Mouse (Mus musculus) spleen, adult 2 months (tissue): ENCODE measurements at regions not wholly inside any gene's neighbourhood (a gene's known extent, or its start where the extent isn't known, plus 50 kb on each side); places are given as distances from the start of the nearest gene placed in this dataset.

Source experiments
- DNase-seq, 2 experiments: peaks; one replicate each; pipeline versions ENCODE4 v3.0.0 to v3.0.0-alpha.2; 2012 to 2021; ENCODE audit warnings: low spot score in 2 of 2, low read depth in 1 of 2
- H3K27ac ChIP-seq: fragments of 200-500 bp; 2 replicates; pipeline ENCODE4 v1.5.1; 2012; ENCODE audit warnings: low read length, inconsistent platforms; ENCODE audit not compliant: insufficient read depth
- H3K27me3 ChIP-seq: fragments of 200-500 bp; 2 replicates; pipeline ENCODE4 v1.6.1; 2012; ENCODE audit warnings: mild to moderate bottlenecking, moderate library complexity, low read length, inconsistent platforms; ENCODE audit not compliant: control insufficient read depth, insufficient read depth
- H3K36me3 ChIP-seq: fragments of 200-500 bp; 2 replicates; pipeline ENCODE4 v1.6.1; 2012; ENCODE audit warnings: mild to moderate bottlenecking, low read length, inconsistent platforms; ENCODE audit not compliant: control insufficient read depth, insufficient read depth
- H3K4me1 ChIP-seq: fragments of 200-500 bp; 2 replicates; pipeline ENCODE4 v1.6.1; 2011; ENCODE audit warnings: inconsistent platforms; ENCODE audit not compliant: control insufficient read depth, insufficient read depth, insufficient read length
- H3K4me3 ChIP-seq: fragments of 200-500 bp; 2 replicates; pipeline ENCODE4 v1.5.1; 2011; ENCODE audit warnings: mild to moderate bottlenecking, inconsistent platforms; ENCODE audit not compliant: insufficient read depth, insufficient read length; ENCODE audit errors: extremely low read depth
- CTCF ChIP-seq: fragments of 200-500 bp; IDR thresholded peaks from 2 replicates; pipeline ENCODE4 v1.5.1; 2011; ENCODE audit warnings: mild to moderate bottlenecking, inconsistent platforms; ENCODE audit not compliant: insufficient read depth, insufficient read length, insufficient replicate concordance; ENCODE audit errors: extremely low read depth
- POLR2A ChIP-seq: fragments of 200-500 bp; IDR thresholded peaks from 2 replicates; pipeline ENCODE4 v1.6.1; 2011; ENCODE audit warnings: low read depth, low read length, inconsistent platforms
- WGBS: fragments of 180-500 bp; shearing (Covaris S2); methylation state at CpG from one replicate; pipeline ENCODE4 v1.1.7; 2018; 5-methylcytosine and 5-hydroxymethylcytosine counted together

DNA sequence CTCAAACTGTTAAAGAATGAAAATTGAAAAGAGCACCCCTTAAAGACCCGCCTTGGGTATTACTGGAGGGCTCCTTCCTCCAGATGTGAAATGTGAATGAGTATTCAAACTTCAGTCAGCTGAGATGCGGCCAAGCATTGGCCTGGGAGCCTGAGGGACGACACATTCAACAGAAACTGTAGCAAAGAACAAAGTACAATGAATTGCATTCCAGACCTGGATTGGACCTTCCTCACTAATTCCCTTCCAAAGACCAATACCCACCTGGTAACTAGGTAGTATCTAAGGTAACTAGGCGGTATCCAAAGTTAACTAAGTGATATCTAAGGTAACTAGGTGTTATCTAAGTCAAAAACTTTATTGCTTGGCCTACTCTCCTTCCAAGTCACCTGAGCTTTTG lies 193.7 kb upstream of the Mkln1 start:
- DNase-seq, result no peak
- H3K27me3 ChIP-seq, result no peaks in the 10 kb centered on the region
- TF ChIP-seq POLR2A (no peak), CTCF (no peak)

GRCm38 (mm10) chr6:31206106-31206505 lies 192.4 kb upstream of the Mkln1 start:
- H3K27ac ChIP-seq, result no peak overlapping the region
- no peak for TF ChIP-seq CTCF
- no peak for TF ChIP-seq POLR2A
- no peak for DNase-seq
- H3K27me3 ChIP-seq, result no peaks in the 10 kb centered on the region
- 0 out of 2 replicates have a peak, but pooled peaks cover 2% of the 10 kb centered on the region for H3K36me3 ChIP-seq
- H3K4me1 ChIP-seq, result peaks cover 15% of the 10 kb centered on the region; the same call in 1 of the 2 replicates
- 89% methylated on average over 7 of the region's 7 CpGs for WGBS
- no peak overlapping the region for H3K4me3 ChIP-seq

More for the DNA sequence above, 193.7 kb upstream of the Mkln1 start:
- Histone ChIP-seq H3K4me1 (peaks cover 10% of the 10 kb centered on the region; the same call in 1 of the 2 replicates), H3K4me3 (no peak overlapping the region), H3K27ac (no peak overlapping the region), H3K36me3 (no peaks in the 10 kb centered on the region)
- WGBS, result 94% methylated on average over 4 of the region's 4 CpGs

- Histone ChIP-seq H3K36me3 (0 out of 2 replicates have a peak, but pooled peaks cover 2% of the 10 kb centered on the region), H3K27ac (no peak overlapping the region), H3K4me1 (peaks cover 15% of the 10 kb centered on the region; the same call in 1 of the 2 replicates), H3K4me3 (no peak overlapping the region), H3K27me3 (no peaks in the 10 kb centered on the region)
- WGBS, result 76% methylated on average over 12 of the region's 12 CpGs
- no peak for DNase-seq
- TF ChIP-seq POLR2A (no peak), CTCF (no peak)
These were observed 191.3 kb upstream of the Mkln1 start for GRCm38 (mm10) chr6:31207231-31207630.

GRCm38 (mm10) chr6:31208224-31208623 lies 190.3 kb upstream of the Mkln1 start:
- TF ChIP-seq POLR2A, result no peak
- TF ChIP-seq CTCF, result no peak
- no peak for DNase-seq
- 67% methylated on average over 6 of the region's 6 CpGs for WGBS
- H3K27ac ChIP-seq, result no peak overlapping the region
- H3K36me3 ChIP-seq, result 0 out of 2 replicates have a peak, but pooled peaks cover 2% of the 10 kb centered on the region
- no peaks in the 10 kb centered on the region for H3K27me3 ChIP-seq
- H3K4me1 ChIP-seq, result peaks cover 15% of the 10 kb centered on the region; the same call in 1 of the 2 replicates
- no peak overlapping the region for H3K4me3 ChIP-seq

GRCm38 (mm10) chr6:31209411-31210139 lies 189.0 kb upstream of the Mkln1 start:
- TF ChIP-seq POLR2A (no peak), CTCF (no peak)
- Histone ChIP-seq H3K4me3 (peak overlapping the region; percentile 35), H3K4me1 (peaks cover 13% of the 10 kb centered on the region; the same call in 1 of the 2 replicates), H3K27me3 (no peaks in the 10 kb centered on the region), H3K36me3 (0 out of 2 replicates have a peak, but pooled peaks cover 2% of the 10 kb centered on the region), H3K27ac (peak overlapping the region; percentile 70)
- no peak for DNase-seq
- 8% methylated on average over 15 of the region's 15 CpGs for WGBS

DNA sequence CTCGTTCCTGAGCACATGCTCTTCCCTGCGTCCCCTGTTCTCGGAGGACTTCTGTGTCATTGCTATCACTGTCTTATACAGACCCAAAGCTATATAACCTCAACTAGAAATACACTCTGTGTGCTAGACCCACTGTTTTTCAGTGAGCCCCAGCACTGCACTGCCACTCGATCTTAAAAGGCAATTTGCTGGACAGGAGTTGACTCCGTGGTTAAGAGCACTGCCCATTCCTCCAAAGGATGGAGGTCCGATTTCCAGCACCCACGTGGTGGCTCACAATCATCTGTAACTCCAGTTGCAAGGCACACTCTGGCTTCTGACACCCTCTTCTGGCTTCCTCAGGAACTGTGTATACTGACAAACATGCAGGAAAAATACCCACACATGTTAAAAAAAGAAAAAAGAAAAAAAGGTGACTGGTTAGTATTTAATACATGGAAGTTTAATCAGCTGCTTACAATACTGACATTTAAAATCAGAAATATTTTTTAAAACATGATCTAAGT lies 188.3 kb upstream of the Mkln1 start:
- Histone ChIP-seq H3K4me3 (peak overlapping the region; percentile 29; the same call in 1 of the 2 replicates), H3K4me1 (peaks cover 13% of the 10 kb centered on the region; the same call in 1 of the 2 replicates), H3K27me3 (no peaks in the 10 kb centered on the region), H3K27ac (peak overlapping the region; percentile 70), H3K36me3 (0 out of 2 replicates have a peak, but pooled peaks cover 2% of the 10 kb centered on the region)
- TF ChIP-seq POLR2A, result no peak
- no peak for TF ChIP-seq CTCF
- no peak for DNase-seq
- 40% methylated on average over 7 of the region's 7 CpGs for WGBS
